Mouse (Mus musculus) thymus, adult 2 months (tissue): ENCODE data around the gene Obp2a.

ENCODE experiments used
- CTCF ChIP-seq: fragments of 200-500 bp; IDR thresholded peaks from 2 replicates; pipeline ENCODE4 v1.5.1; 2012; ENCODE audit warnings: mild to moderate bottlenecking, control low read depth, low read length, moderate library complexity, borderline replicate concordance; ENCODE audit not compliant: control insufficient read depth, poor library complexity, insufficient read depth; ENCODE audit errors: extremely low read depth
- POLR2A ChIP-seq: fragments of 200-500 bp; IDR thresholded peaks from 2 replicates; pipeline ENCODE4 v1.6.1; 2012; ENCODE audit warnings: mild to moderate bottlenecking, low read length, control low read depth, moderate library complexity; ENCODE audit not compliant: control insufficient read depth, poor library complexity, insufficient read depth; ENCODE audit errors: extremely low read depth

DNA sequence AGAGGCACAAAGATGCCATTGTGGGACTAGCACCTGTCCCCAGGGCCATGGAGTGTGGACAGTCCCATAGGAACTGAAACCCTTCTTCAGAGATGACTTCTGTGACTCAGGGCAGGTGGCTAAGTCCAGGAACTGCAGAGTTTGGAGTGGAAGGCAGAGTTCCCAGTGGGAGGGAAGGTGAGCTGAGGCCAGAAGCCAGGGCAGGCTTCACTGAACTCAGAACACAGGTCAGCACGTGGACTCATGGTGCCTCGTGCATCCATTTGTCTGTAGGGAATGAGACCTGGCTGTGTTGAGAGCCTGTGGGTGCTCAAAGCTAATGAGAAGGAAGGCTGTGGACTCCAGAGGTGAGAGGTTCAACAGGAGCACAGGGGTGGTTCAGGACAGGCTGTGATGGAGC is 1.1 kb upstream of the Obp2a start:
- TF ChIP-seq CTCF (no peak), POLR2A (no peak)
